Mouse (Mus musculus): Measurements from ENCODE around the gene Snrnp200.
"Not testable (repeated sequence)": the region's sequence is repeated elsewhere in the genome, so short reads cannot be mapped to it uniquely, and the experiment has no call there.

Snrnp200 gene

DNA sequence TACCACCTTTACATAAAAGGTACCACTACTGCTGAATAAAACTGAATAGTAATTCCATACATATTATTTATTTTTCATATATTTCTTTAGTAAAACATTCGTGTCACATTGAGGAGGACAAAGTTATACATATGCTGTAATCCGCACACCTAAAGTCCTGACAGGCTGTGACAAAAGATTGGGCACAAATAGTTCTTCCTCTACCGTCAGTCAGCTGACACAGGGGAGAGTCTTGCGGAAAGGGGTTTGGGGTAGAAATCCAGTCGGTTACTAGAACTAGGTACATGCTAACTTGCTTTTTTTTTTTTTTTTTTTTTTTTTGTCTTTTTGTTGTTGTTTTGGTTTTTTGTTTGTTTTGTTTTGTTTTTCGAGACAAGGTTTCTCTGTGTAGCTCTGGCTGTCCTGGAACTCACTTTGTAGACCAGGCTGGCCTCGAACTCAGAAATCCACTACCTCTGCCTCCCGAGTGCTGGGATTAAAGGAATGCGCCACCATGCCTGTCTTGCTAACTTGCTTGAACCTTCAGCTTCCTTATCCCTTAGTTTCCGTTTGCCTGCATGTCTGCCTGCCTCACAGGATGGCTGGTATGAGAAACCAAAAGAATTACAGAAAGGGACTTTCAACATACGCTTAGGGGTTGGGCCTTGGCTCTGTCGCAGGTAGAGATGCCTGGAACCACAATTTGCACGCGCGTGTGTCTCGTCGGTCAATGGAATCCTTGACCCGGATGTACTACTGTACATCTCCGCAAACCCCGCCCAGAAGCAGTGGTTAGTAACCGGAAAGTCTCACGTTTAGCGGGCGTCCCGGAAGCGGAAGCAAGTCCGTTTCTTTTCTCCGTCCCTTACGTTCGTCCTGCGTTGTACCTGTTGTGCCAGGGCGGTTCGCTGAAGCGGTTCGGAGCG lies at the start of gene Snrnp200, which contains the start of gene 1810024B03Rik:
Gene Snrnp200, plus strand, starts transcription at position 840 of the 905 bp plus-strand sequence.
Gene 1810024B03Rik, minus strand, starts transcription at position 734 of the 905 bp plus-strand sequence.
- DNase-seq, result peak; percentile 92

DNA sequence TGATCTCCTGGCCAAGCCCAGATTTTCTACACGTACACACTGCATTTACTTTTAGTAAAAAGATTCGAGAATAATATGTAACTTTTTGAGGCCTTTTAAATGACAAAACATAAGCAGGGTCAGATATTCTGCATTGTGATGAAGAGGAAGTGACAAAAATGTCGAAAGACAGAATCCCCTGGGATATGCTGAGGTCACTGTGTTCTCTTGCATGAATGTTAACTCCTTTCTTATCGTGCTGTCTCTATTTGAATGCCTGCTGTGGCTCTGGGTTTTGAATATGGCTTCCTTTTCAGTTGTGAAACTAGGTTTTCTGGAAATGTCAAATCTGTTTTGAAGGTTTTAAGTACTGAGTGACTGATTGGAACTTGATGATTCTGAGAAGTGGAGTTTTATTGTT lies 42.5 kb upstream of the Snrnp200 start:
- DNase-seq, result no peak

DNA sequence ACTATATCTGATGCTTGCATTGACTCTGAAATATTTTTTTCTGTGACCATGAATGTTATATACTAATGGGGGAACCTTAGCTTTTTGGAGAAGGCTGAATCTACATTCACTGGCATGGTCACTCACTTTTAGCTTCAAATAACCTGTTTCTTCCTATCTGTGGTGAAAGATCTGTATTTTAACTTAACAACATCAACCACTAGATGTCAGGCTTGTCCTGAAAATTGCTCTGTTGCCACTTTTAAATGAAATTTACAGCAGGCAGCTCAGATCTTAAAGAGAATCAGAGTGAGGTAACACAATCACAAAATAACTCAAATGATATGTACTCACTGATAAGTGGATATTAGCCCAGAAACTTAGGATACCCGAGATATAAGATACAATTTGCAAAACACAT lies 41.9 kb upstream of the Snrnp200 start:
- not testable (repeated sequence) for DNase-seq

DNA sequence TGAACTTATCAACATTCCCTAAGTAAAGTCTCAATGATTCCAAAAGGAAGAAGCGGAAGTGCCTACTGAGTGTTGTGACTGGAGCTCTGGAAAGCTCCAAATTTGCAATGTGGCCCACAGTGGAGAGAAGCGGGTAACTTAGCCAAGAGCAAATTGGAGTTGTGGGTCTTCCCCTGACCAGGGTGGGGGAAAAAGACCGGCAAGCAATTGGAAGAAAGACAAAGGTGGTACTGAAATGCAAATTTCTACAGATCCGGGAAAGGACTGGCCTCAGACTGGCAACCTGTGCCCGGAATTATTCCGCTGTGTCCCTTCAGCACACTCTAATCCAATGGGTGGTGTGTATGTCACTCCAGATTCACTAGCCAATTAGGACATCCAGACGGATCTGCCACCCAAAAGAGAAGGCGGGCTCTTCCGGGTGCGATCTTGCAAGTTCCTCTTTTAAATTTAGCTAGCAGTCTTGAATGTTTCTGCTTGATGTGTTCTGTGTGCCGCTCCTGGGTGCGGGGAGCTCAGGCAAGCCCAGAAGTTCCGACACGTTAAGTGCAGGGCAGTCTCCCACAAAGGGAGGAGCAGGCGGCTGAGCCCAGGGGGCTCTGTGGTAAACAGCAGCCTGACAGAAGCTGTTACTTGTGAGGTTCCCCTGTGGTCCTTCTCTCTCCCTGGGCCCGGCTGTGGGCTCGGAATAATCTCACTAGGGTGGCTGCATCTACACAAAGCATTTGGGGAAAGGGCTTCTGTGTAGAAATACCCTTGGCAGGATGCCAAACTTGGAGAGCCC lies 25.4 kb upstream of the Snrnp200 start:
- peak; percentile 80 for DNase-seq

DNA sequence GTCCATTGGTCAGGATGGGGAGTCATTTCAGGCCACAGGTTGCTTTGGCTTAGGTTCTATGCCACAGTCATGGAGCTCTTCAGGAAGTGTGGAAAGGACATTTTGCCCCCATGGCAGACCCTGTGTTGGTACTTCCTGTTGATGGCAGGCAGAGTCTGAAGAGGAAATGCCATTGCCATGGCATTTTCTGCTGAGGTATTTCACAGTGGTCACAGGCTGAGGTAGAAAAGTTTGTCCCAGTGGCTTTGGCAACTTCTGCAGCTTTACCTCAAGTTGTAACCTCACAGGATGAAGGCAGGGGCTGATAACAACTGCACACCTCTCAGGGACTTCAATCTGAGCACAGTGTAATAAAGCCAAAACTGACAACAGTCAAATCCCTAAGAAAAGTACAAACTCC lies 18.6 kb upstream of the Snrnp200 start:
- DNase-seq, result no peak

DNA sequence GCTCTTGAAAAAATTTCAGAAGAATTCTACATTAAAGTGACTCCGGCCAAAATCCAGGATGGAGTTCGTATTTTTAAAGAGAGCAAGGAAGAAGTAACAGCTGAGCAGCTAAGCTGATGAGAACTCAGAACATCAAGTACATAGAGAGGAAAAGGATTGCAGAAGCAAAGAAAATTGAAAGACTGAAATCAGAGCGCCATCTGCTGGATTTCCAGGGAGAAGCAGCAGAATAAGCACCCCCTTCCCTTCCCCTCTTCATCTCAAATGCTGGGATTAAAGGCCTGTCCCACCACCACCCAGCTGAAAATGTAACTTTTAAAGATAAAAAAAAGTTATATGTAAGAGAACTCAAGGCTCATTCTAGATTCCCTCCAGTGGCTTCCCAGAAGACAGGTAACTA lies 3.3 kb upstream of the Snrnp200 start:
- peak; percentile 38 for DNase-seq

DNA sequence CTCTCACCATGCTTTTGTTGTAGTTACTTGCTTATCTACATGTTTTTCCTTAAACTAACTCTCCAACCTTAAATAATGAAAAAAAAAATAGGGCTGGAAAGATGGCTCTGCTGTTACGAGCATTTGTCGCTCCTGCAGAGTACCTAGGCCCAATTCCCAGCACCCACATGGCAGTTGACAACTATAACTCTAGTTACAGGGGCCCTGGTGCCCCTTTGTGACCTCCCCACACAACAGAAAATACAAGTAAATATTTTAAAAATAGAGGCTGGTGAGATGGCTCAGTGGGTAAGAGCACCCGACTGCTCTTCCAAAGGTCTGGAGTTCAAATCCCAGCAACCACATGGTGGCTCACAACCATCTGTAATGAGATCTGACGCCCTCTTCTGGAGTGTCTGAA lies 2.2 kb upstream of the Snrnp200 start:
- not testable (repeated sequence) for DNase-seq

DNA sequence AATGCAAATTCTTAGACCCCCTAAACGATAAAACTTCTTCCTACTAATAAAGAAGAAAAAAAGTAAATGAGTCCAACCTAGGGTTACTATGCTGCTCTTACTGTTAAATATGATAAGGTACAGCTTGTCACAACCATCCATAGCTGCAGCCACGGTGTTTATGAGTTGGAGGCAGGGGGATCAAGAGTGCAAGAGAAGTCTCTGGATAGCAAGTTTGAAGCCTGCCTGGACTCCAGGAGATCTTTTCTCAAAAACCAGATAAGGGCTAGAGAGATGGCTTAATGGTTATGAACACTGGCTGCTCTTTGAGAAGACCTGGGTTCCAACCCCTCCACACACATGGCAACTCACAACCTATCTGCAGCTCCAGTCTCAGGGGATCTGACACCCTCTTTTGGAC lies 1.3 kb upstream of the Snrnp200 start:
- DNase-seq, result no peak

DNA sequence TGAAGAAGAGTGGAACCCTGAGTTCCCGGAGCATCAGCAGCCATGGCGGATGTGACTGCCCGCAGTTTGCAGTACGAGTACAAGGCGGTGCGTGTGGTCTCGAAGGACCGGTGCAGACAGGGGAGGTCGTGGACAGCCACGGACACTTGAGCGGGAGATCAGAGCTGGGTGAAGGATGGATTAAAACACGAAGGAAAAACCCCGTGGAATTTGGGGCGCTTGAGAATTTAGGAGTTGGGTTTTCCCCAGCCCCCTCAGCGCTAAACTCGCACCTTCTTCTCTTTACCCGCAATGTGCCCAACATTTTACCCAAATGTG lies 225 bp downstream of the Snrnp200 start:
- DNase-seq, result no peak

DNA sequence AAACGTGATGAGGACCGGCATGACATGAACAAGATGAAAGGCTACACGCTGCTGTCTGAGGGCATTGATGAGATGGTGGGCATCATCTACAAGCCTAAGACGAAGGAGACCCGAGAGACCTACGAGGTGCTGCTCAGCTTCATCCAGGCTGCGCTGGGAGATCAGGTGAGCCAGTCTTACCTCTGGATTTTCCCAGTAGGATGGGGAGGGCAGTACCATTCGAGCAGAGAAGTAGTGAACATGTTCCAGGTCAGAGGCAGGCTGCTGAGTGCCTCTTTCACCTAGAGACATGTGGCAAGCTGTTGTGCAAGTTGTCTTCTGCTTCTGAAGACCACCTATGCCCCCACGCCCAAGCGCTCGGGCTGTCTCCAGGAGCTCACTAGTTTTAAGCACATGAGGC lies 2.5 kb downstream of the Snrnp200 start:
- no peak for DNase-seq

DNA sequence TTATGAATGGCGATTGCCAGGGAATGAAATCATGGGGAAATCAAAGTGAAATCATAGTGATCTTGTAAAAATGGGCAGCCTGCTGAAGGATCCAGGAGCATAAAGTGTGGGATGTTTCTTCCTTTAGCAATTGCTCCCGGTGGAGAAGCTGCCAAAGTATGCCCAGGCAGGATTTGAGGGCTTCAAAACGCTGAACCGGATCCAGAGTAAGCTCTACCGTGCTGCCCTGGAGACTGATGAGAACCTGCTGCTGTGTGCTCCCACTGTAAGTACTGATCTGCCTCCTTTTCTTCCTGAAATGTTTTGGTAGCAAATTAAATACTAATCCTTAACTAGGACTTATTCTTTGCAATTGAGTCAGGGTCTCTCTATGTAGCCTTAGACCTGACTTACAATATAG lies 9.6 kb downstream of the Snrnp200 start:
- no peak for DNase-seq

DNA sequence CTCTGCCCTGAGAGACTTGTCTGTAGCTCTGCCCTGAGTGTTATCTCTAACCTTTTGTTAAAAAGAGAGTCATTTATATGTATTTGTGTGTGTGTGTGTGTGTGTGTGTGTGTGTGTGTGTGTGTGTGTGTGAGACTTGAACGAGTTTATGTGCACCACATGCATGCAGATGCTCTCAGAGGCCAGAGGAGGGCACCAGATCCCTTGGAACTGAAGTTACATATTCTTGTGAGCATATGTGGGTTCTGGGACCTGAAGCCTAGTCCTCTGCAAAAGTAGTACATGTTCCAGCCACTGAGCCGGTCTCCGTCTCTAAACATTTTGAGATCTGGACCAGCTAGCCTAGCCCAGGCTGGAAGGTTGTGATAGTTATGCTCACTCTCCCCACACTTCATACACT lies 17.1 kb downstream of the Snrnp200 start:
- DNase-seq, result no peak

DNA sequence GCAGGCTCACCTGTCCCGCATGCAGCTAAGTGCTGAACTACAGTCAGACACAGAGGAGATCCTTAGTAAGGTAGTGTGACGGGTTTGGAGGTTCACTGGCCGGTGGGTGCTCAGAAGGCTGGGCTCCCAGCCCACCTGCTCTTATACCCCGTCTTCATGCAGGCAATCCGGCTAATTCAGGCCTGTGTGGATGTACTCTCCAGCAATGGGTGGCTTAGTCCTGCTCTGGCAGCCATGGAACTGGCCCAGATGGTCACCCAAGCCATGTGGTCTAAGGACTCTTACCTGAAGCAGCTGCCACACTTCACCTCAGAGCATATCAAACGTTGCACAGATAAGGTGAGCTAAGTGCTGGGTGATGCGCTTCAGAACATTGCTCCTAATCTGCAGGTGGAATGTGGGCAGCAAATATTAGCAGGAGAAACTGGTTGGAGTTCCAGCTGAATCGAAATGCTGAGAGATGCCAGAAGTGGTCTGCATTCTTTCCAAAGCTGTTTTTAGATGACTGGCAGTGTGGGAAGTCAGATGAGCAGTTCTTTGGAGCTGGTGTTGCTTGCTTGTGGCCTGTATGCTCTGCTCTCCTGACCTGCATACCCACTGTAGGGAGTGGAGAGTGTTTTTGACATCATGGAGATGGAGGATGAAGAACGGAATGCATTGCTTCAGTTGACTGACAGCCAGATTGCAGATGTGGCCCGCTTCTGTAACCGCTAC lies 29.9 kb downstream of the Snrnp200 start:
- DNase-seq, result no peak

DNA sequence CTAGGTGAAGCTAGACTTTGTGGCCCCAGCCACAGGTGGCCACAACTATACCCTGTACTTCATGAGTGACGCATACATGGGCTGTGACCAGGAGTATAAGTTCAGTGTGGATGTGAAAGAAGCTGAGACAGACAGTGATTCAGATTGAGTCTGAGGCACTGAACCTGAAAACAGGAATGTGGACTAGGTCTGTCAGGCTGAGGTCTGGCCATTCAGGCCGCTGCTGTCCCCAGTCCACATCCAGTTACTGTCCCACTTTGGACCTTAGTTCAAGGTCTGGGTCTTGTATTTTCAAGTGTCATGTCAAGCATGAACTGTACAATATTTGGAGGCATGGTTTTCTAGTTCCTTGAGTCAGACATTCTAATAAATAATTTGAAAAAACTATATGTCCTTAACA lies 31.9 kb downstream of the Snrnp200 start:
- no peak for DNase-seq

DNA sequence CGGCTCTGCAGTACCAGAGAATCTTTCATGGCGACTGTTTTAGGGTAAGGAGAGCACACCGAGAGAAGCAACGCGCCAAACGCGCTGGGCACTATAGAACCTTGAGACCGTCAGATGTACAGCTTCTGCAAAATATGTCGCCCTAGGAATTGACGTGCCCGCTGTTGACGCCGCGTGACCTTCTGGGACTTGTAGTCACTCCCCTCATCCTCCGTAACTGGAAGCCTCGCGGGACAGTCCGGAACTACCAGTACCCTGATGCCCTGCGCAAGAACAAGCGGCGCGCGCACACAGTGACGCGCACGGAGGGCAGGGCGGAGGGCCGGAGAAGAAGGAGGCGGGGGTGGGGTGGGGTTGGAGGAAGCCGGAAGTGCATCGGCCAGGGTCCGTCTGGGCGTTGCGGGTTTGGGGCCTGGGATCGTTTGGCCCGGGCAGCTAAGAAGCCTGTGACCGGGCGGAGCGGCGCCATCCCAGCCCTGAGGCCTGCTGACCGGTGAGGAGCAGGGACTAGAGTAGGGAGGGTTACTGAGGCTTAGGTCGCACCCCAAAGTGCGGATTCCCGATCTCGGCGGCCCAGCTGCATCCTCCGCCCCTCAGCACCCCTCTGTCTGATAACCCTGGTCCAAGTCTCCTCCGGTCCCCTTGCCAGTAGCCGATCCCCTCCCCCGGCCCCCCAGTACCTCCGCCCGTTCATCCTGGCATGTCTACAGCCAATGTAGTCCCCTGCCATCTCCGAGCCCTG lies 39.6 kb downstream of the Snrnp200 start, which contains the start of the genes Ciao1 and Tmem127:
Gene Ciao1, minus strand, starts transcription at position 225 of the 742 bp plus-strand sequence.
Gene Tmem127, plus strand, starts transcription at position 317 of the 742 bp plus-strand sequence.
- DNase-seq, result peak; percentile 98

DNA sequence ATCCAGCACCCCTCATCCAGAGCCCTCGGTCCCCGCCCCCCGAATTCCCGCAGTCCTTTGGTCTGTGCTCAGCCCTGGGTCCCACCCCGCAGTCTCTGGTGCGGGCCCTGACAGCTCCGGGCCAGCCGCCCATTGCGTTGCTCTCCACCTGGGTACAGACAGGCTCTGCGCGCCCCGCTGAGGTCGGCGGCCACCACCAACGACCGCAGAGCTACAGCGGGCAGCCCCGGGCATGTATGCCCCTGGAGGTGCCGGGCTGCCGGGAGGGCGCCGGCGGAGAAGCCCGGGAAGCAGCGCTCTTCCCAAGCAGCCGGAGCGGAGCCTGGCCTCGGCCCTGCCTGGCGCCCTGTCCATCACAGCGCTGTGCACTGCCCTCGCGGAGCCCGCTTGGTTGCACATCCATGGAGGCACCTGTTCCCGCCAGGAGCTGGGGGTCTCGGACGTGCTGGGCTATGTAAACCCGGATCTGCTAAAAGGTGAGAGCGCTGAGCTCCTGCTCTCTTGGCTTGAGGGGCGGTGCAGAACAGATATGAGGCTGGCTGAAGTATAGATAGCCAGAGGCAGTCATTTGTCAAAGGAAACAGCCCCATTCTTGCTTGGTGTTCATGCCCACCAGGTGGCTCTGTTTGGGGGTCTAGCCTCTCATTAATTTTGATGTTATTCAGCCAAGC lies 40.3 kb downstream of the Snrnp200 start:
- peak; percentile 63 for DNase-seq

DNA sequence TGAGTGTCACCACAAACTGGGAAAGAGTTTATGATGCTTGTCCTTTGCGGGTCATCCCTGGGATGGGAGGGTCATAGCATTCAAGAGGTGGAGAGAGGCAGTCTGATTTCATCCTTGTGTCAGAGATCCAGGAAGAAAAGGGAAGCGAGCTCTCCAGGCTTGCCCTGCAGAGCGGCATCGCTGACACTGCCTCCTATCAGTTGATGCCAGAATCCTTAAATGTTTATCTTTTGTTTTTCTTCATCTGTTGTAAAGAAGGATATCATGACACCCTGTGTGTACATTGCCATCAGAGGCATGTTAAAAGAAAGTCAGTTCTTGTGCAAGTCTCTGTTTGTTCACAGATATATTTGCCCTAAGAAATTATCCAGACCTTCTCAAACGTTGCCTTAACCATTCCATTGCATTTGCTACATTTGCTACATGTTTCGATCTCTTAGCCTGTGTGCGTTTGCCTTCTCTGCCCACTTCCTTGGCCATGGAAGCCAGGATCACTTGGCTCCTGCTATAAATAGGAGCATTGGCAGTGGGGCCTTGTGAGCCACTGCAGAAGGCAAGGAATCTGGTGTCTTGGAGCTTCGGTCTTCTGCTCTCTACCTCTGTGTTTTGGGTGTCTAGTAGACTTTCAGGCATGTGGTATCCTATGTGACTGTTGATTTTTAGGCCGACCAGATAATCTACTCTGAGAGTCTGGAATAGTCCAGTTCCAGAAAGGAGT lies 42.3 kb downstream of the Snrnp200 start:
- no peak for DNase-seq

DNA sequence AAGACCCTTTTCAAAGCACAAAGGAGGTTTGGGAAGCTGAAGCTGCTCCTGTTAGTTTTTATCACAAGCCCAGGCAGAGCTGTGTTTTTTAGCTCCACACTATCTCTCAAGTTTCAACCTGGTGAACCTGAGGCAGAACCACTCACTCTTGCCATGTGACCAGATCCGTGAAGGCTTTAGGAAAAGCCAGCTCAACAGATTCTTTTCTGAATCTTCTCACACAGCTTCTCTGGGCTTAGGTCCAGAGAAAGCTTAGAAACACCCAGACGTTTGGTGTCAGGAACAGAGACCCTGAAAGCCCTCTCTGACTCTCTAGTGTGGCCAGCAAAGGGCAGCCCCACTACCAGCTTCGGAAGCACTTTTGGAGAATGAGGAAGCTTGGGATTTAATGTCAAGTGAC lies 43.3 kb downstream of the Snrnp200 start:
- no peak for DNase-seq

DNA sequence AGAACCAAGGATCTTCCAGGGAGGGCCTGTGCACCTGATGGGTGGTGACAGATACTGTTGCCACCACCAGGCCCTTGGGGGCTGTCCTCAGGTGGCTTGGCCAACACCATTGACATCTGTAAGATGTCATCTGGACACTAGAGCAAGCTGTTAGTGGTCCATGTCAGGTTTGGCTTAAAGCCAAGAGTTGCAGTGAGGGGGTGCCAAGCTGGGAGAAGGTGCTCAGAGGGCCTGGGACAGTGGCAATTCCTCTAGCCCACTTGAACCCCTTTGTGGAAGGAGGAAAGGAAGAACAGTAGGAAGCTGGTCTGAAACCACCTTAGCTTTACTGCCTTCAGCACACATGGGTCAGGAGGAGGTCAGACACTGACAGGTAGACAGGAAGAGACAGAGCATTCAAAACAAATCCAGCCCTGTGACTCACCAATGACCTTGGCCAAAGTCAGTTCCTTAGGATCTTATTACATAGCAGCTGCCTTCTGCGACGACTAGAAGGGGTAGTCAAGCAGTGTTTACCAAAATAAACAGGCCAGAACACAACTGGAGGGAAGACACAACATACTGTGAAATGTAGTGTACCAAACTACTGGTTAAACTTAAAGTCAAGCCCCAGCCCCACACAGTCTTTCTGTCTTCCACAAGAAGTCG lies 43.8 kb downstream of the Snrnp200 start:
- no peak for DNase-seq

DNA sequence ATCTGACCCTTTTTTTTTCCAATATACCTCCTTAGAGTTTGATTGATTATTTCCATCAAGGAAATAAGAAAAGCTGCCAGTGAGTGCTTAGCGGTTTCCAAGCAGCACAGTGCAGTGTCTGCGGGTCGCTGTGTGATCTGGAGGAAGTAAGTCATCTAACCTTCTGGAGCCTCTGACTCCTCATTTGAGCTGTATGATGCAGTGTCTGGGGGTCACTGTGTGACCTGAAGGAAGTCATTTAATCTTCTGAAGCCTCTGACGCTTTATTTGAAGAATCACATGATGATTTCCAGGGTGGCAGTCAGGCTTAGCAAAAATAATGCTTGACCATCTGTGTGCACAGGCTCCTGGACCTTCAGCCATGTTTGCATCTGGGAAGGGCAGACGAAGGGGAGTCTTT lies 44.6 kb downstream of the Snrnp200 start:
- no peak for DNase-seq

Measured in right cerebral cortex, postnatal 25 days (tissue).